Mouse (Mus musculus): ENCODE results near the gene Srgap2. TPM values are rescaled to one million over a fixed set of nuclear protein-coding genes. Genes with fewer than 3 reads are reported as not detected.
"Not testable (repeated sequence)": the region's sequence is repeated elsewhere in the genome, so short reads cannot be mapped to it uniquely, and the experiment has no call there.

The Srgap2 gene
- total RNA-seq, 2 experiments from 2014 or later, result 75.1 to 87.6 TPM

DNA sequence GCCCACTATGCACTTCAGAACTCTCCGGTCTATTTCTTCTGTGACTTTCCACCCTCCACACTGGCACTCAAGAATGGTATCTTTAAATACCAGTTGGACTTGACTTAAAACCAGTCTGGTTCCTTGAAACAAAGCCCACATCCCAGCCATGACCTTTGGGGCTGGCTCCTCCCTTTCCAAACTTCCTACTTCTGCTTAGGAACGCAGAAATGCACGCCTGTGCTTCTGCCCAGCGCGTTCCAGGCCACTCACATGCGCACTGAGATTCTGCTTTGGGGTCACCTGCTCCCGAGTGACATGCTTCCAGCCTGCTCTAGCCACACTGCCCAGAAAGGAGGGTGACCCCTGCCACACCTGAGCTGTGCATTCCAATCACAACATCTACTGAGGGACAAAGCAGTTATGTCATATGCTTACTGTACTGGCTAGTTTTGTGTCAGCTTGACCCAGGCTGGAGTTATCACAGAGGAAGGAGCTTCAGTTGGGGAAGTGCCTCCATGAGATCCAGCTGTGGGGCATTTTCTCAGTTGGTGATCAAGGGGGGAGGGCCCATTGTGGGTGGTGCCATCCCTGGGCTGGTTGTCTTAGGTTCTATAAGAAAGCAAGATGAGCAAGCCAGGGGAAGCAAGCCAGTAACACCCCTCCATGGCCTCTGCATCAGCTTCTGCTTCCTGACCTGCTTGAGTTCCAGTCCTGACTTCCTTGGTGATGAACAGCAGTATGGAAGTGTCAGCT, 274.5 kb downstream of the Srgap2 start:
- DNase-seq (ENCODE audit: low spot score in 2 of 2), result not testable (repeated sequence)

GRCm38 (mm10) chr1:131246433-131247395, 280.4 kb downstream of the Srgap2 start:
- DNase-seq (ENCODE audit: low spot score in 2 of 2), result peak in 1 of 2 experiments; percentile 65

DNA sequence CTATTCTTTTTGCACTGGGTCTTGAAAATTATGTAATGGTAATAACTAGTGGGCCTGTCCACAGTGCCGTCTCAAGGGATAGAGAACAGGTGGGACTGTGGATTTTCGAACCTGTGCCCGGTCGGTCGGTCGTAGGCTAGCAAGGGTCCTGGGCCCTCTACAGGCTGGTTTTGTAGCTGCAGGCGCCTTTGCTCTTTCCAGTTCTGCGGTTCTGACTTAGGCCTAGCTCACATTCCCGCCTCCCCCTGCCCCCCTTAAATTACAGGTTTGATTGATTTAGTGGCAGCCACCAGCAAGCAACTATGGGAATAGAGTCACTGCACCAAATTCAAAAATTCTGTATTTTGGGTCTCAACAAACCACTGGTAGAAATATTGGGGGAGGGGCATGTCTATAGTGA, 281.2 kb downstream of the Srgap2 start:
- peak in 1 of 2 experiments; percentile 67 for DNase-seq (ENCODE audit: low spot score in 2 of 2)

DNA sequence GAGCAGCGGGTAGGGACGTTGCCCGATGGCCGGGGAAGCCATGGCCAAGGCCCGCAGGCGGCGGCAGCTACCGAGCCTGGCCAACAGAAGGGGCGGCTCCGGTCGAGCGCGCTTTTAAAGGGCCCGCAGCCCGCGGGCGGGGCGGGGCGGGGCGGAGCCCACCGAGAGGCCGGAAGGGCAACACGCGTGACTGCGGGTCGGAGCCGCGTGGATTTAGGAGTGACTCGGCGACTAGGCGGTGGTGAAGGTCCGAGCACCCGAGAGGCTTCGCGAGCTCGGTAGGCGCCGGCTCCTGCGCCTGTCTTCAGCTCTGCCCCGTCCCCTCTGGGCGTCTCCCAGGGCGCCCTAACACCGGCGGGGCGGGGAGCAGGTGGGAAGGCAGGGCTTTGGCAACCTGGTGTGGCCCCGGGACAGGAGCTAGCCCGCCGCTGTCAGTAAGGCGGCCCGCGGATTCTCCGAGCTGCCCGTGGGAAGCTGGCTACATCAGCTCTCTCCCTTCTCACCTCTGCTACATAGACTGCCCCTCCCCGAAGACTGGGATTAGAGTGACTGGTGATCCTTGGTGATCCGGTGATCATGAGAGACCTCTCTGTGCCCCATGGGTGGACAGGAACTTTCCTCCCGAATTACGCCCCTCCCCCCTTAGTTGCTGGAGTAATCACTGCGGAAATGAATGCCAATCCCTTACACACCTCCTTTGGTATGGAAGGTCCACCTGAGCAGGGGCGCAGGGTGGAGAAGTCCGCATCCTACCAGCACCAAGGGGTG, 281.9 kb downstream of the Srgap2 start, which contains the start of gene Rassf5:
Rassf5 (minus strand) TSS at position 170 of the 768 bp plus-strand sequence.
- DNase-seq (ENCODE audit: low spot score in 2 of 2), result peak in 1 of 2 experiments; percentile 65

DNA sequence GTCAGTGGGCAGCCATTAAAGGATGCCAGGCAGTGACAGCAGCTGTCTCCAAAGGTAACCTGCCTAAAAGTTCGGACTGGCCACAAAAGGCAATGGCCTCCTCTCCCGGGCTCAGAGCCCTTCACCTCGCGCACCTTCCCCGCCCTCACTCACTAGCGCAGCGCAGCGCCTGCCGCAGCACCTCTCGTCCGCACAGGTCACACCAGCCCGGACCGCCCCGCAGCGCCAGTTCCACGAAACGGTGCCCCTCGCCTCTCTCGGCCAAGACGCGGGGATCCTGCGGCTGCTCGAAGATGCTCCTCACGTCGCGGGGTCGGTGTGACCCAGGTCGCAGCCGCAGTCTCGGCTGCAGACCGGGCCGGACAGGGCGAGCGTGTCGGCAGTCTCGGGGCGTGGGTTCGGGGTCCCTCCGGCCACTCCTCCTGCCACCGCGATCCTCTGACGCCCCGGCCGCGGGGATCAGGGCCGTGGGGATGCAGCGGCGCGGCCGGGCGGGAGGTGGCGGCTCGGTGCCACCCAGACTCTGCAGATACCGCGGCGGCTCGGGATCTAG, 282.5 kb downstream of the Srgap2 start:
- DNase-seq (ENCODE audit: low spot score in 2 of 2), result no peak

DNA sequence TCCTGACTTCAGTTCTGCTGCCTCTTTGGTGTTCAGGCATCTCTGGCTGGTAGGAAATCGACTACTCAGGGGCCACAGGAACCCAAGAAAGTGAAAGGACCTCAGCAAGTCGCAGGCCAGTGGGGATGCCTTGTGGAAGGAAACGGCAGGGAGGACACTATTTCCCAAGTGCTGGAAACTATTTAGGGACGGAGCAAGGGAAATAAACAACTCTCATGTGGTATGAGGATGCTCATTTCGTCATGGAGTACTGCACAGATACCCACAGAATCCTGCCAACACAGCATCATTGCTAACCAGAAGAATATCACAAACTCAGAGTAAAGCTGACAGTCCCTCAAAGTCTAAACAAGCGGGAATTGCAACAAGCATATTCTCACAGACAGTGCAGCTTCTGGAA, 284.2 kb downstream of the Srgap2 start:
- no peak for DNase-seq (ENCODE audit: low spot score in 2 of 2)

GRCm38 (mm10) chr1:131239576-131240193, 287.5 kb downstream of the Srgap2 start:
- DNase-seq (ENCODE audit: low spot score in 2 of 2), result no peak

- DNase-seq (ENCODE audit: low spot score in 2 of 2), result no peak
Measured at GRCm38 (mm10) chr1:131238931-131239381, 288.2 kb downstream of the Srgap2 start.

DNA sequence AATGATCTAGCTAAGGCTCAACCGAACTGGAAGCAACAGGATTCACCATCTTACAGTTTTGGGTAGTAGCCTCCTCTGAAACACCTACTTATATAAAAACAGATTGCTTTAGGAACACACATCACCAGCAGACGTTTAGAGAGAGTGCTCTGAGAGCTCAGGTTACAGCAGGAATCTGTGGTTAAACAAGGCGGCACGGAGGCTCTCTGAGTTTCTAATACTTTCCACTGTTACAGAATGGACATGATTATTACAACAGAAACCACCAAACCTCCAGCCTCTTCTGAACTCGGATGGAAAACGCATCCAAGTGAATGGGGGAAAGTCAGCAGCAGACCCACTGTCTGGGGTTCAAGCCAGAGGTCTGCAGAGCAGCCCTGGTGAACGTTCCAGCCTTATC, 291.1 kb downstream of the Srgap2 start:
- no peak for DNase-seq (ENCODE audit: low spot score in 2 of 2)

Small RNAs within 50 kb of the gene (microRNA-seq; reads per million reads assigned to microRNA genes)
- gene Gm24273, result 0 reads per million in 2 experiments

Other genes with a start within 250 kb of the Srgap2 start
- gene Ikbke, start 247.7 kb downstream of the Srgap2 start, total RNA-seq (2021), result 1 to 10 TPM; 1.2 to 1.8 TPM
- gene Fam72a, start 551 bp upstream of the Srgap2 start, total RNA-seq (2021), result 1 to 10 TPM; 1.3 TPM
- under 1 TPM; 0.35 to 0.51 TPM for gene Avpr1b, start 71.9 kb upstream of the Srgap2 start, total RNA-seq (2021)
- under 1 TPM in 1 of 2 experiments, not detected in 1; 0.17 TPM for gene Ctse, start 111.0 kb upstream of the Srgap2 start, total RNA-seq (2021)
- gene Rab7b, start 161.3 kb upstream of the Srgap2 start, total RNA-seq (2021), result under 1 TPM; 0.76 to 0.77 TPM
- under 1 TPM; 0.12 to 0.15 TPM for gene Slc26a9, start 216.7 kb upstream of the Srgap2 start, total RNA-seq (2021)